In genomic region chr7:79507756-79508155, GRCm38 (mm10) we compare ENCODE assay signal across 12 mouse cellular contexts. TPM values are rescaled to one million over a fixed set of nuclear protein-coding genes. Genes with fewer than 3 reads are reported as not detected.
DNase-seq lines count a peak whose midpoint lies in the region; ATAC-seq and TF ChIP-seq lines count a peak whose summit lies in the region.
"Had no signal": no experiment of that assay in that cellular context is flagged by ENCODE, and none has a peak within 500 bp of the region (broad histone marks: within the 10 kb centered on the region; RNA-seq: fewer than 3 reads in every experiment).

No protein-coding gene starts in this region.

- H3K4me1 ChIP-seq in cortical plate, adult 2 months (ENCODE audit: control insufficient read depth, insufficient read depth, low read length) = peaks cover 13% of the 10 kb centered on the region; the same call in 1 of the 2 replicates
- H3K4me1 ChIP-seq in embryonic facial prominence, embryonic 12.5 days = peaks cover 9% of the 10 kb centered on the region; the same call in 1 of the 2 replicates
- peaks cover 15% of the 10 kb centered on the region for H3K4me1 ChIP-seq in hindbrain, embryonic 11.5 days (replicated peaks; ENCODE audit: control insufficient read depth, insufficient read depth, low read length)
- H3K4me1 ChIP-seq in midbrain, embryonic 14.5 days (ENCODE audit: control insufficient read depth, insufficient read depth, low read length) = peaks cover 57% of the 10 kb centered on the region

- peaks cover 99% of the 10 kb centered on the region for H3K27me3 ChIP-seq in embryonic facial prominence, embryonic 12.5 days
- peaks cover 36% of the 10 kb centered on the region for H3K27me3 ChIP-seq in hindbrain, embryonic 11.5 days (ENCODE audit: control insufficient read depth, insufficient read depth, low read length)
- H3K27me3 ChIP-seq in midbrain, embryonic 14.5 days (ENCODE audit: control insufficient read depth, insufficient read depth, low read length) = peaks cover 13% of the 10 kb centered on the region; the same call in 1 of the 2 replicates

- ATAC-seq in embryonic facial prominence, embryonic 12.5 days (ENCODE audit: insufficient number of reproducible peaks, insufficient read depth, low FRiP score, low TSS enrichment) = no peak
- ATAC-seq in hindbrain, embryonic 11.5 days (ENCODE audit: low FRiP score) = no peak
- ATAC-seq in midbrain, embryonic 14.5 days (ENCODE audit: low FRiP score, low TSS enrichment) = no peak

- no peak for TF ChIP-seq CTCF in cortical plate, adult 2 months (IDR thresholded peaks at IDR 0.05; ENCODE audit: extremely low read depth, insufficient read depth, low read length)

- no peaks in the 10 kb centered on the region for H3K36me3 ChIP-seq in embryonic facial prominence, embryonic 12.5 days
- H3K36me3 ChIP-seq in hindbrain, embryonic 11.5 days (ENCODE audit: control insufficient read depth, insufficient read depth, low read length) = 0 out of 2 replicates have a peak, but pooled peaks cover 9% of the 10 kb centered on the region
- peaks cover 21% of the 10 kb centered on the region for H3K36me3 ChIP-seq in midbrain, embryonic 14.5 days (ENCODE audit: control insufficient read depth, insufficient read depth, low read length)

- H3K4me2 ChIP-seq in embryonic facial prominence, embryonic 12.5 days (replicated peaks) = no peak overlapping the region
- peak overlapping the region; percentile 96 for H3K4me2 ChIP-seq in hindbrain, embryonic 11.5 days (replicated peaks; ENCODE audit: low read depth, low read length)
- H3K4me2 ChIP-seq in midbrain, embryonic 14.5 days (ENCODE audit: low read length) = peak overlapping the region; percentile 73

- no peak overlapping the region for H3K9ac ChIP-seq in embryonic facial prominence, embryonic 12.5 days
- H3K9ac ChIP-seq in hindbrain, embryonic 11.5 days (ENCODE audit: low read depth, low read length) = peak overlapping the region; percentile 99
- H3K9ac ChIP-seq in midbrain, embryonic 14.5 days (replicated peaks; ENCODE audit: low read length) = peak overlapping the region; percentile 98

- peak overlapping the region; percentile 89 for H3K27ac ChIP-seq in cortical plate, adult 2 months (ENCODE audit: insufficient read depth, low read length)
- H3K27ac ChIP-seq in embryonic facial prominence, embryonic 12.5 days = no peak overlapping the region
- H3K27ac ChIP-seq in hindbrain, embryonic 11.5 days (ENCODE audit: low read depth, low read length) = peak overlapping the region; percentile 93
- H3K27ac ChIP-seq in midbrain, embryonic 14.5 days (replicated peaks; ENCODE audit: low read depth, low read length) = peak overlapping the region; percentile 94

- H3K9me3 ChIP-seq in embryonic facial prominence, embryonic 12.5 days = no peaks in the 10 kb centered on the region
- no peaks in the 10 kb centered on the region for H3K9me3 ChIP-seq in hindbrain, embryonic 11.5 days (ENCODE audit: control insufficient read depth, low read length)
- H3K9me3 ChIP-seq in midbrain, embryonic 14.5 days (ENCODE audit: control insufficient read depth, low read length) = no peaks in the 10 kb centered on the region

- peak; percentile 61 for DNase-seq in hindbrain, embryonic 11.5 days (ENCODE audit: low spot score)
- no peak for DNase-seq in midbrain, embryonic 14.5 days
- no peak for DNase-seq in adrenal gland, adult 8-10 months
- no peak for DNase-seq in adrenal gland, postnatal 25 days
- no peak for DNase-seq in natural killer cell, adult 2 months (ENCODE audit: low spot score in 2 of 2)
- no peak for DNase-seq in urinary bladder, postnatal 4 days (ENCODE audit: low spot score in 2 of 2)
- DNase-seq: heart, postnatal 14 days; kidney, adult 11 months; spleen, adult 18-20 months; thymus, adult 18-20 months had no signal

- TF ChIP-seq POLR2A in cortical plate, adult 2 months (IDR thresholded peaks at IDR 0.05; ENCODE audit: extremely low read depth, insufficient read depth, low read length) = no peak

- peak overlapping the region; percentile 67 for H3K4me3 ChIP-seq in cortical plate, adult 2 months (ENCODE audit: insufficient read depth, low read length)
- peak overlapping the region; percentile 10; the same call in 1 of the 2 replicates for H3K4me3 ChIP-seq in embryonic facial prominence, embryonic 12.5 days
- peak overlapping the region; percentile 90 for H3K4me3 ChIP-seq in hindbrain, embryonic 11.5 days (ENCODE audit: low read depth, low read length)
- H3K4me3 ChIP-seq in midbrain, embryonic 14.5 days (replicated peaks; ENCODE audit: low read depth, low read length) = peak overlapping the region; percentile 82

- WGBS in embryonic facial prominence, embryonic 12.5 days = 5% methylated on average over 1 of the region's 1 CpGs
- WGBS in hindbrain, embryonic 11.5 days = 6% methylated on average over 1 of the region's 1 CpGs
- WGBS in midbrain, embryonic 14.5 days = 13% methylated on average over 1 of the region's 1 CpGs

RNA-seq across cellular contexts. Expression of gene Polg, which starts 41.6 kb away (rescaled TPM):
- polyA plus RNA-seq in cortical plate, adult 2 months (2012; rRNA removed) = 80.9 and 87.1 TPM in 2 replicates
- 42.3 and 42.5 TPM in 2 replicates for polyA plus RNA-seq in embryonic facial prominence, embryonic 12.5 days (2016; fragmentation: Nextera tagmentation; extraction: Ambion mirVana)
- 22.5 and 26.3 TPM in 2 replicates for polyA plus RNA-seq in hindbrain, embryonic 11.5 days (2014; fragmentation: Nextera tagmentation; extraction: Ambion mirVana)
- polyA plus RNA-seq in midbrain, embryonic 14.5 days (2014; fragmentation: Nextera tagmentation; extraction: Ambion mirVana) = 20.2 and 24.7 TPM in 2 replicates
- 10 to 100 TPM; 73.6 to 86.6 (median 84.0) TPM for total RNA-seq in adrenal gland, adult 8-10 months (2022)
- total RNA-seq in adrenal gland, postnatal 25 days (2021) = 61.6 and 81.1 TPM in 2 replicates

Comparison
In these comparisons a context has a peak if more than half of its experiments do, and no peak if none do; other contexts are left out.
1. H3K4me3 ChIP-seq: peak in every context shown above with its lines; median percentile 90 in hindbrain, embryonic 11.5 days; 82 in midbrain, embryonic 14.5 days; 67 in cortical plate, adult 2 months; 10 in embryonic facial prominence, embryonic 12.5 days.